Mouse (Mus musculus) NIH3T3 (cell line): ENCODE results near the gene Nprl2.
A peak's percentile ranks its signal among the peaks of the same experiment; 100 is the strongest.

ENCODE experiments used
- DNase-seq: peaks from one replicate; pipeline ENCODE4 v3.0.0-alpha.2; 2012; ENCODE audit warnings: low read depth

Gene Nprl2

DNA sequence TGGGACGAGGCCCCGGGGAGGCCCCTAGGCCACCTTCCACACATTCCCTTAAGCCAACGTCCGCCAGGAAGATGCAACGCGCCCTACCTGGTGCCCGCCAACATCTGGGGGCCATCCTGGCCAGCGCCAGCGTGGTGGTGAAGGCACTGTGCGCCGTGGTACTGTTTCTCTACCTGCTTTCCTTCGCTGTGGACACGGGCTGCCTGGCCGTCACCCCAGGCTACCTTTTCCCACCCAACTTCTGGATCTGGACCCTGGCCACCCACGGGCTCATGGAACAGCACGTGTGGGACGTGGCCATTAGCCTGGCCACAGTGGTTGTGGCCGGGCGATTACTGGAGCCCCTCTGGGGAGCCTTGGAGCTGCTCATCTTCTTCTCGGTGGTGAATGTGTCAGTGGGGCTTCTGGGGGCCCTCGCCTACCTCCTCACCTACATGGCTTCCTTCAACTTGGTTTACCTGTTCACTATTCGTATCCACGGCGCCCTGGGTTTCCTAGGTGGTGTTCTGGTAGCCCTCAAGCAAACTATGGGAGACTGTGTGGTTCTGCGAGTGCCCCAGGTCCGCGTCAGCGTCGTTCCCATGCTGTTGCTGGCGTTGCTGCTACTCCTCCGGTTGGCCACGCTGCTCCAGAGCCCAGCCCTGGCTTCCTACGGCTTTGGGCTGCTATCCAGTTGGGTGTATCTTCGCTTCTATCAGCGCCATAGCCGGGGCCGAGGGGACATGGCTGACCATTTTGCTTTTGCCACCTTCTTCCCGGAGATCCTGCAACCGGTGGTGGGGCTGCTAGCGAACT, 7.4 kb upstream of the Nprl2 start:
- peak; percentile 36 for DNase-seq

DNA sequence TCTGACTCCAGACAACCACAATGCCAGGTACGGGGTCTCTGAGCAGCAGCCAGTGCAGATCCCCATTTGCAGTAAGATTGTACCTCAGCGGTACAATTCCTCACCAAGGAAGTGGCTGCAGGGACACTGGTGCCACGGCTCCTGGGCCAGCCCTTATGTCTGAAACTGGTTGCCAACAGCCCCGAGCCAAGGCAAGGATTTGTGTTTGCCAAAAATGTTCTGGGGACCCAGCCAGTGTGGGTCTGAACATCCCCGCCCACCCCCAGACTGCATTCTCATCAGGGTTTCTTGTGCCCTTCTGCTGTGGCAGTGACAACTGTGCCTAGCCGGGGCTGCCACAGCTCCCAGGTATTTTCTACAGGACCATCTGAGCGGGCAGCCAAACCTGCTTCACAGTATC, 3.8 kb upstream of the Nprl2 start:
- DNase-seq = no peak

DNA sequence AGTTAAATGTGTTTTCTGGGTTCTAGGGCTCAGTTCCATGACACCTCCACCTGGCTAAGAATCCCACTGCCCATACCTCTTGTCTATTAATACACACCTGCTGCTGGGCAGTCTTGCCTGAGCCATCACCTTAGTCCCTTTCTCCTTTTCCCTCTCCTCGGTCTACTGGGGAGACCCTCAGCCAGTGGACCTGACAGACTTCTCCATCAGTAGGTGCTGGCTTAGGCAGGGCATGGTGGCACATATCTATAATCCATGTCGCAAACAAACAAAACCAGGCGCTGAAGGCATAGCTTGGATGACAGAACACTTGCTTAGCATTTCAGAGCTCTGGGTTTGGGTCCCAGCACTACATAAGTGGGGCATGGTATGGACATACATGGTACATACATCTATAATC, 3.3 kb upstream of the Nprl2 start:
- no peak for DNase-seq

- DNase-seq = no peak
Measured at GRCm38 (mm10) chr9:107539940-107540339, 2.1 kb upstream of the Nprl2 start.

GRCm38 (mm10) chr9:107540420-107540819, 1.6 kb upstream of the Nprl2 start:
- no peak for DNase-seq

DNA sequence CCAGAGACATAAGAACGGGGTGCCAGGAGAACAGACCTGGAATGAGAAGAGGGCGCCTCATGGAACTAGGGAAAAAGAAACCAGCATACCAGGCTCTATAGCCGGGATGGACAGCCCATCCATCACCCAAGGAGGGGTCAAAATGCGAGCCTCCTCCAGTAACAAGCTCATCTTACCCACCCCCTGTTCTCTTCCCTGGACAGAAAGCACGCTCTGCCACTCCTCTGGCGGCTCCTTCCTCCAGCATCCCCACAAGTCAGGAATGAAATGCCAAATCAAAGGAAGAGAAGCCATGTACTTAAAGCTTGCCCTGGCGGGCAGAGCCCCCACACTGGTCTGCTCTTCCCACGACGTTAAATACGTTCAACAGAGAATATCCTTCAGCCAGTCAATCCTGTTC, 1.0 kb upstream of the Nprl2 start:
- DNase-seq = no peak

DNA sequence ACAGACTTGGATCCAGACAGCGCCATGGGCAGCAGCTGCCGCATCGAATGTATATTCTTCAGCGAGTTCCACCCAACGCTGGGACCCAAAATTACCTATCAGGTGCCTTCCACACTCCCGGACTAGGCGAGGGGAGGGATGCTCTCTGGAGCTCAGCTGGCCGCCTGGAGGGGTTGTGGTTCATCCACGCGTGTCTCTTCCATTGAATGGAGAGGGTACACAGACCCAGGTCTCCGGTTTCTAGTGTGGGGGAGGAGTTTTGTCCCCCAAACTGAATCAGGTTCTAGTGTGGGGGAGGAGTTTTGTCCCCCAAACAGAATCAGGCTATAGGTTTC, 293 bp downstream of the Nprl2 start:
- DNase-seq = no peak

- no peak for DNase-seq
Measured at GRCm38 (mm10) chr9:107542721-107543120, 695 bp downstream of the Nprl2 start.

GRCm38 (mm10) chr9:107543299-107543698, 1.3 kb downstream of the Nprl2 start:
- no peak for DNase-seq

GRCm38 (mm10) chr9:107544196-107544700, 2.2 kb downstream of the Nprl2 start:
- no peak for DNase-seq

GRCm38 (mm10) chr9:107544729-107545128, 2.7 kb downstream of the Nprl2 start:
- no peak for DNase-seq

DNA sequence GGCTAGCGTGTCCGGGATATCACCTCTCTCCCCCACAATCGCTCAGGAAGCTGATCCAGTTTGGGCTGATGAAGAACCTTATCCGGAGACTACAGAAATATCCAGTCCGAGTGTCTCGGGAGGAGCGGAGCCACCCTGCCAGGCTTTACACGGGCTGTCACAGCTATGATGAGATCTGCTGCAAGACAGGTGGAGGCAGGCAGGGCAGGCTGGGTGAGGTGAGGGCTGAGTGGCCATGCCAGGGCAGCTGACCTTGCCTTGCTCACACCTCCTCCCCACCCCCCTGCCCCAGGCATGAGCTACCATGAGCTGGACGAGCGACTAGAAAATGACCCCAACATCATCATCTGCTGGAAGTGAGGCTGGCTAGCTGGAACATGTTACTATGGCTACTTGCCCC, 3.2 kb downstream of the Nprl2 start:
- no peak for DNase-seq

DNA sequence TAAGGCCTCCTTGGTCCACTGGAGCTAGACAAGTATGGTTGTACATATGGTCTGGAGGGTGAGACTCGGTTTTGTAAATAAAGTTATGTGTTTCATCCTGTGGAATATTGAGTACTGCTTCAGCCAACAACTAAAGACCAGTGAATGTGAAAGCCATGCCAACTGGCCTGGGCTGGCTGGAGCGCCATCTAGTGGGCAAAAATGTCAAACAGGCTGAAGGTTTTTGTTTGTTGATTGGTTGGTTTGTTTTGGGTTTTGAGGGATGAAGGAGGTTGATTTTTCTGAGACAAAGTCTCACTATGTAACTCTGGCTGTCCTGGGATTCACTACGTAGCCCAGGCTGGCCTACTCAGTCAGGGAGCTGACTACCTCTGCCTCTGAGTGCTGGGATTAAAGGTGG, 3.6 kb downstream of the Nprl2 start:
- DNase-seq = peak; percentile 87

DNA sequence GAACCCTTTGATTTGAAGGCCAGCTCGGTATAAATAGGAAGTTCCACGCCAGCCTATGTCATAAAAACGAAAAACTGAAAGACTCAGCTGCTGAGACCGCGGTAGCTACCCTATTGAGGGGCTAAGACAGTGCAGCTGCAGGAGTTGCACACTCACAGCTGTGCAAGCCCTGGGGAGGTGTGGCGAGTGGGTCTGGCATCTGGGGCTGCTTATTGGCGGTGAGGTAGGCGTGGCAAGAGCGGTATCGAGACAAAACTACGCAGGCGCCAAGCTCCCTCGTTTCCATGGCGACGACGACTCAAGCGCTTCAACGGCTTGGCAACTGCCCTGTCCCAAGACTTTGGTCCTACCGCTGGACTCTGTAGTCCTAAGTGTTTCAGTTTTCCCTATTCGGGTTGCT, 5.0 kb downstream of the Nprl2 start, which contains the start of gene Zmynd10:
Gene Zmynd10, plus strand, starts transcription at position 273 of the 400 bp plus-strand sequence.
- DNase-seq = peak; percentile 92

DNA sequence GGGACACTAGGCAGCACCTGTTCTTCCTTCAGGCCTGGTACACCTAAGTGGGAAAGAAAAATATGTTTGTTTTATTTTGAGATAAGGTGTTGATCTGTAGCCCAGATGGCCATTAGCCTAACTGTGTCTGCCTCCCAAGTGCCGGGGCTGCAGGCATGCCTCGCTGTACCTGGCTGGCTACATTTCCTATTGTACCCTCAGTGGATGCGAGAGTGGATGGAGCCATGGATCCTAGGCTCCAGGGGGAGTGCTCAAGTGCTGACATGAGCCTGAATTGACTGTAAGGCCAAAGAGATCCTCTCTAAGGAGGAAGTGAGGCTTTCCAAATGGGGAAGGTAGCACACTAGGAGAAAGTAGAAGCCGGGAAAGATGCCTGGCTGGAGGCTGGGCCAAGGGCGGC, 5.9 kb downstream of the Nprl2 start:
- no peak for DNase-seq

- no peak for DNase-seq
Measured at GRCm38 (mm10) chr9:107548820-107549219, 6.8 kb downstream of the Nprl2 start.

GRCm38 (mm10) chr9:107549297-107550074, 7.5 kb downstream of the Nprl2 start:
- no peak for DNase-seq

- DNase-seq = no peak
Measured at GRCm38 (mm10) chr9:107550491-107551116, 8.6 kb downstream of the Nprl2 start.

GRCm38 (mm10) chr9:107551117-107551889, 9.3 kb downstream of the Nprl2 start, which contains the start of gene Rassf1:
TSS of gene Rassf1 (plus strand) at chr9:107551555.
- peak; percentile 85 for DNase-seq

DNA sequence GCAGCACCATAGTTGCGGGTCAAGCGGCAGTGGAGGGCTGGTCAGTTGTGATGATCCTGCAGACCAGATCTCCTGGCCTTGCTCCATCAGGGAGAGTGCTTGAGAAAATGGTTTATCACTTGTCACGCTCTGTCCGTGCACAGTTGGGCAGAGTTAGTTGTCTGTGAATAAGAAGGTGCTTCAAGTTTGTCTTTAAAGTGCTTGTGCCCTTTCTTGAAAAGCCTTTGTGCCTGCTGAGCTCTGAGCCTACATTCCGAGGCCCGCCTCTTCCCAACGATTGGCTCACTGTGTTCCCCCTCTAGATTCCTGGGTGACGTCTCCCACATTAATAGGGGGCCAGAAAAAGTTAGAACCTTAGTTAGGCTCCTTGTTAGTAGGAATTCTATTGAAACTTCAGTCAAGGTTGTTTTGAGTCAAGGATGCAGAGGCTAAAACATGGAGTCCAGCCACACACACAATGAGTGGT, 9.9 kb downstream of the Nprl2 start:
- DNase-seq = peak; percentile 57

DNA sequence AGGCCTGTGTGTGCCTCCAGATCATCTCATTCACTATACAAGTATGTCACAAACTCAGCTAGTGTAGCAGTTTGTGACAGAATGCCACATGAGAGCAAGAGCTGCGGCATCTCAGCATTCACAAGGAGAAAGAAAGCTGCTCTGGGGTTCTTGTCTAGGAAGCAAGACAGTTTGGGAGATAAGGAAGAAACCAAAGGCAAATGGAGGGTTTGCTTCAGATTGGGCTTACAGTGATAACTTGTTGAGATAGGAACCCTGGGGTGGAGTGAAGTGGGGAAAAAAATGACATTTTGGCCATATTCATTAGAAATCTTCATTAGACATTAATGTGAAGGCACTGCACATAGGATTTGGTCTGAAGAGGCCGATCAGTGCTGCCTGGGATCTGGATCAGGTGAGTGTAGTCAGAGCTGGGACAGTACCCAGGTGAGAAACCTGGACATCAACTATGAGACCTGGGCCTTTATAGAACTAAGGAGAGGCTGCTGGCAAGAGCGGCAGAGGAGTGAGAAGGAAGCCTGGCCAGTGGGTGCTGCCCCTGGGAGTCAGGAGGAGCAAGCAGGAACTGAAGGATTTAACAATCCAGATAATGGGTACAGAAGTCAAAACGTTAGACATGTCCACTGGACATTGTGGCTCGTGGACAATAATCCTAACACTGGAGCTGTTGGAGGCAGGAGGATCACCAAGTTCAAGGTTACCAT, 10.8 kb downstream of the Nprl2 start:
- no peak for DNase-seq
